Mouse (Mus musculus) Patski (cell line): ENCODE measurements around the gene Matn4. TPM values are rescaled to one million over a fixed set of nuclear protein-coding genes. Genes with fewer than 3 reads are reported as not detected.
"Not testable (repeated sequence)": the region's sequence is repeated elsewhere in the genome, so short reads cannot be mapped to it uniquely, and the experiment has no call there.

ENCODE experiments used
- ATAC-seq: fragments of 100-300 bp; one replicate; pipeline ENCODE4 v1.8.0; 2021
- CTCF ChIA-PET: fragments of 350-600 bp; sonication (Branson Sonifier 250); formaldehyde crosslinking; loops from one replicate; lab custom pipeline; 2022; ENCODE audit warnings: inconsistent platforms; lab: Charles Lee
- POLR2A ChIA-PET: fragments of 350-600 bp; sonication (Branson Sonifier 250); formaldehyde crosslinking; loops from one replicate; lab custom pipeline; 2022; ENCODE audit warnings: antibody characterized with exemption, inconsistent platforms; lab: Charles Lee
- DNase-seq: peaks from one replicate; pipeline ENCODE4 v3.0.0-alpha.2; 2011; ENCODE audit warnings: low read depth, low spot score
- H3K27me3 ChIP-seq: fragments of 371-371 bp; one replicate; pipeline ENCODE4 v1.5.1; 2021
- CTCF ChIP-seq: fragments of 100-300 bp; IDR thresholded peaks from one replicate; pipeline ENCODE4 v1.5.1; 2021
- in situ Hi-C: fragments of 300-500 bp; cut with MboI; formaldehyde crosslinking; loops from 3 replicates; pipeline ENCODE4 v1.11.1; 2018; ENCODE audit warnings: low pct_unique_long_range_greater_than_20kb, mixed read lengths
- polyA plus RNA-seq: library from polyadenylated mRNA; unstranded; gene quantifications from one replicate; pipeline ENCODE4 v1.2.3, GENCODE M21; 2021

The Matn4 gene
- polyA plus RNA-seq, 1 experiment from 2014 or later: 0.10 TPM

GRCm38 (mm10) chr2:164366947-164367346 is 38.0 kb downstream of the Matn4 start:
- in situ Hi-C loops: no loop called here
- DNase-seq (no peak), ATAC-seq (no peak)
- no peak for TF ChIP-seq CTCF
- H3K27me3 ChIP-seq: no peaks in the 10 kb centered on the region
- CTCF ChIA-PET: no interaction called here
- POLR2A ChIA-PET: no interaction called here

- H3K27me3 ChIP-seq: no peaks in the 10 kb centered on the region
- no peak for ATAC-seq
- no peak for TF ChIP-seq CTCF
- ChIA-PET POLR2A (no interaction called here), CTCF (interaction anchor here (1.5 kb wide), 1 partner anchor 181 kb away, joined by 4 read pairs; no protein-coding TSS in a partner anchor)
- no peak for DNase-seq
- in situ Hi-C loops: no loop called here
Observed at GRCm38 (mm10) chr2:164360974-164361657, 43.8 kb downstream of the Matn4 start.

GRCm38 (mm10) chr2:164359668-164360067 is 45.3 kb downstream of the Matn4 start:
- in situ Hi-C loops: no loop called here
- ChIA-PET CTCF (interaction anchor here (1.1 to 1.6 kb wide), 2 partner anchors 25 to 27 kb away, joined by 3 to 5 read pairs; no protein-coding TSS in a partner anchor), POLR2A (no interaction called here)
- ATAC-seq (no peak), DNase-seq (no peak)
- no peaks in the 10 kb centered on the region for H3K27me3 ChIP-seq
- TF ChIP-seq CTCF: no peak

- no peak for TF ChIP-seq CTCF
- DNase-seq (peak; percentile 84), ATAC-seq (peak; percentile 45)
- in situ Hi-C loops: no loop called here
- ChIA-PET POLR2A (no interaction called here), CTCF (interaction anchor here (0.7 to 1.6 kb wide), 2 partner anchors 28 to 51 kb away, joined by 3 to 5 read pairs; no protein-coding TSS in a partner anchor)
- H3K27me3 ChIP-seq: no peaks in the 10 kb centered on the region
Observed at GRCm38 (mm10) chr2:164359031-164359430, 45.9 kb downstream of the Matn4 start.

GRCm38 (mm10) chr2:164358373-164358772 is 46.6 kb downstream of the Matn4 start:
- in situ Hi-C loops: no loop called here
- CTCF ChIA-PET: interaction anchor here (1.4 kb wide), 1 partner anchor 31 kb away, joined by 7 read pairs; the partner anchor contains the start of gene Slpi
- no peak for ATAC-seq

GRCm38 (mm10) chr2:164356177-164356967 is 48.6 kb downstream of the Matn4 start:
- CTCF ChIA-PET: interaction anchor here (1.5 to 3.2 kb wide), 3 partner anchors 28 to 33 kb away, joined by 3 to 11 read pairs (median 4); partner anchors contain the start of gene Slpi
- ATAC-seq: peak; percentile 37
- POLR2A ChIA-PET: no interaction called here
- no peak for TF ChIP-seq CTCF
- H3K27me3 ChIP-seq: no peaks in the 10 kb centered on the region
- DNase-seq: peak; percentile 49
- in situ Hi-C loops: no loop called here

More at GRCm38 (mm10) chr2:164358373-164358772, 46.6 kb downstream of the Matn4 start:
- H3K27me3 ChIP-seq: no peaks in the 10 kb centered on the region
- TF ChIP-seq CTCF: peak; percentile 61
- POLR2A ChIA-PET: no interaction called here
- no peak for DNase-seq

GRCm38 (mm10) chr2:164353356-164353755 is 51.6 kb downstream of the Matn4 start:
- ChIA-PET CTCF (interaction anchor here (3.2 kb wide), 1 partner anchor 36 kb away, joined by 11 read pairs; the partner anchor contains the start of gene Slpi), POLR2A (no interaction called here)
- no peak for DNase-seq
- TF ChIP-seq CTCF: no peak
- H3K27me3 ChIP-seq: no peaks in the 10 kb centered on the region
- no peak for ATAC-seq
- in situ Hi-C loops: loop anchor here (5.0 kb wide), 1 partner anchor 34 kb away; the partner anchor contains the start of gene Slpi

GRCm38 (mm10) chr2:164352697-164353096 is 52.3 kb downstream of the Matn4 start:
- no peak for ATAC-seq
- CTCF ChIA-PET: no interaction called here
- no peaks in the 10 kb centered on the region for H3K27me3 ChIP-seq
- TF ChIP-seq CTCF: no peak
- in situ Hi-C loops: loop anchor here (5.0 kb wide), 1 partner anchor 35 kb away; the partner anchor contains the start of gene Slpi
- POLR2A ChIA-PET: interaction anchor here (0.5 kb wide), 1 partner anchor 159 kb away, joined by 3 read pairs; no protein-coding TSS in a partner anchor
- DNase-seq: no peak

- no peak for DNase-seq
Observed at GRCm38 (mm10) chr2:164348980-164349379, 56.0 kb downstream of the Matn4 start.

GRCm38 (mm10) chr2:164347697-164348096 is 57.3 kb downstream of the Matn4 start:
- peak; percentile 36 for TF ChIP-seq CTCF
- ATAC-seq, H3K27me3 ChIP-seq, DNase-seq, POLR2A ChIA-PET: not testable (repeated sequence)
- CTCF ChIA-PET: interaction anchor here (1.2 kb wide), 1 partner anchor 222 kb away, joined by 3 read pairs; no protein-coding TSS in a partner anchor
- in situ Hi-C loops: loop anchor here (10.0 kb wide), 1 partner anchor 243 kb away; no protein-coding TSS in a partner anchor

More at GRCm38 (mm10) chr2:164348980-164349379, 56.0 kb downstream of the Matn4 start:
- H3K27me3 ChIP-seq: no peaks in the 10 kb centered on the region
- TF ChIP-seq CTCF: peak; percentile 53
- in situ Hi-C loops: loop anchor here (10.0 kb wide), 1 partner anchor 244 kb away; no protein-coding TSS in a partner anchor
- ChIA-PET POLR2A (no interaction called here), CTCF (no interaction called here)
- ATAC-seq: no peak
